Mouse (Mus musculus): ENCODE measurements at regions not wholly inside any gene's neighbourhood (a gene's known extent, or its start where the extent isn't known, plus 50 kb on each side); places are given as distances from the start of the nearest gene placed in this dataset.

DNA sequence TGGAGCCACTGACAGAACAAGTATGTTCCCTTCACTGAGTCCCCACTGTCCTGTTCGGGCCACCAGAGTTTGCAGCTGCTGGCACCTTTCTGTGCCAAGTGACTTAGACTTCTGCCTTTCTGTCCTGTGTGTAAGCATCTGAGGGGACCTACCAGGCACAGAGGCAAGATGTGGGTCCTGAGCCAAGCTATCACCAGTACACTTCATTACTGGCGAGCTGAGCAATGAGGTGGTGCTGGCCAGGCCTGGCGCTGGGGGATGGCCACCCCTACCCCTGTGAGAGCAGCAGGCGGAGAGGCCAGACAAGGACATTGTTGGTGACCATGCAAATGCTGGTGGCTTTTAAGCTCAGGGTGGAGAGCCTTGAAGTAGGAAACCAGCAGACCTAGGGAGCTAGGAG, 87.6 kb upstream of the Mrps6 start:
- peaks cover 9% of the 10 kb centered on the region; the same call in 1 of the 2 replicates for H3K4me1 ChIP-seq (replicated peaks; ENCODE audit: insufficient read depth, low read length)
- peak overlapping the region; percentile 70; the same call in 1 of the 2 replicates for H3K27ac ChIP-seq
- no peaks in the 10 kb centered on the region for H3K9me3 ChIP-seq (replicated peaks; ENCODE audit: low read length)
- no peaks in the 10 kb centered on the region for H3K27me3 ChIP-seq (ENCODE audit: insufficient read depth, low read length)
- no peak for TF ChIP-seq CTCF (IDR thresholded peaks at IDR 0.05; ENCODE audit: low read depth)
- 78% methylated on average over 4 of the region's 4 CpGs for WGBS
- no peak for ATAC-seq (replicated peaks; ENCODE audit: low FRiP score, low read depth)
- H3K4me2 ChIP-seq (ENCODE audit: low read length): no peak overlapping the region
- H3K4me3 ChIP-seq (replicated peaks; ENCODE audit: low read depth, low read length): no peak overlapping the region
- DNase-seq (ENCODE audit: low spot score): no peak
- no peak overlapping the region for H3K9ac ChIP-seq (ENCODE audit: low read depth, low read length)
- no peaks in the 10 kb centered on the region for H3K36me3 ChIP-seq (ENCODE audit: insufficient read depth, low read length)

DNA sequence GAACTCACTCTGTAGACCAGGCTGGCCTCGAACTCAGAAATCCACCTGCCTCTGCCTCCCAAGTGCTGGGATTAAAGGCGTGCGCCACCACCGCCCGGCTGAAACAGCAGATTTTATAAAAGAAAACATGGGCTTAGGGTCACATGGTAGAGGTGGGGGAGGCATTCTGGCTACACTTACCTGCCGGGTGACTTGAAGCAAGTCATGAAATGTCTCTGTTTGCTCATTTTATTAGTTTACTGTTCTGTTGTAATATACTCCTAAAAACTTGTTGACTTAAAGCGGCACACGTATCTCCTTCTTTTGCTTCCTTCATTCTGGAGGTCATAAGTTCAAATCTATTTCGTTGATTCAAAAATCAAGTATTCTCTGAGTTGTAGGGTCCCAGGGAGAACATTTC, 84.9 kb upstream of the Mrps6 start:
- H3K9ac ChIP-seq (ENCODE audit: low read depth, low read length): no peak overlapping the region
- no peak for TF ChIP-seq CTCF (IDR thresholded peaks at IDR 0.05; ENCODE audit: low read depth)
- no peak overlapping the region for H3K4me3 ChIP-seq (replicated peaks; ENCODE audit: low read depth, low read length)
- H3K27ac ChIP-seq: no peak overlapping the region
- WGBS: 85% methylated on average over 8 of the region's 9 CpGs
- peaks cover 9% of the 10 kb centered on the region; the same call in 1 of the 2 replicates for H3K4me1 ChIP-seq (replicated peaks; ENCODE audit: insufficient read depth, low read length)
- no peaks in the 10 kb centered on the region for H3K9me3 ChIP-seq (replicated peaks; ENCODE audit: low read length)
- DNase-seq (ENCODE audit: low spot score): no peak
- no peak for ATAC-seq (replicated peaks; ENCODE audit: low FRiP score, low read depth)
- no peaks in the 10 kb centered on the region for H3K27me3 ChIP-seq (ENCODE audit: insufficient read depth, low read length)
- no peaks in the 10 kb centered on the region for H3K36me3 ChIP-seq (ENCODE audit: insufficient read depth, low read length)
- no peak overlapping the region for H3K4me2 ChIP-seq (ENCODE audit: low read length)

DNA sequence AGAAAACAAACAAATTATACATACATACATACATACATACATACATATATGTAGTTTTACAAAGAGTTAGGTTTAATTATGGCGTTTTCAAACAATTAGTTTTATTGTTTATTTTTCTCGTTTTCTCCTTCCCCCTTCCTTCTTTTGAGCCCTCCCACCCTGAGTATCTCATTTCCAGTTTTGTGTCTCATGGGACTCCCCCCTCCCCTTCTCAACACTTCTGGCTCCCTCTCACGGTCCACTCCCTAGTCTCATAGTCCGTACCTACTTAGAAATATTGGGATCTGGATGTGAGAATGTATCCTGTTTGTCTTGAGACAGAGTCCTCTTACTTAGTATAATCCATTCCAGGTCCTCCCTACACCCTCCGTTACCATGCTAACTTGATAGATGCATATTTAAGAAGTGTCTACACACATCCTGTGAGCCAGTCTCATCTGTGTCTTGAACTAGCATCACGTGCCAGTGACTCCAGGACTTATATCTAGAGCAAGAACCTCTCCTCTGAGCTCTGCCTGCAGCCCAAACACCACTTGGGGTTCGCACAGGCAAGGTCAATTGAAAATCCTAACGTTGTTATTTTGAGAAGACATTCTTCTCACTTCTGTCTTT, 81.8 kb upstream of the Mrps6 start:
- H3K9me3 ChIP-seq (replicated peaks; ENCODE audit: low read length): no peaks in the 10 kb centered on the region
- TF ChIP-seq CTCF (IDR thresholded peaks at IDR 0.05; ENCODE audit: low read depth): no peak
- DNase-seq (ENCODE audit: low spot score) (no peak), ATAC-seq (replicated peaks; ENCODE audit: low FRiP score, low read depth) (no peak)
- no peak overlapping the region for H3K4me2 ChIP-seq (ENCODE audit: low read length)
- no peak overlapping the region for H3K4me3 ChIP-seq (replicated peaks; ENCODE audit: low read depth, low read length)
- H3K9ac ChIP-seq (ENCODE audit: low read depth, low read length): no peak overlapping the region
- H3K27me3 ChIP-seq (ENCODE audit: insufficient read depth, low read length): no peaks in the 10 kb centered on the region
- H3K4me1 ChIP-seq (replicated peaks; ENCODE audit: insufficient read depth, low read length): no peaks in the 10 kb centered on the region; the same call in 1 of the 2 replicates
- WGBS: 65% methylated on average over 8 of the region's 8 CpGs
- no peak overlapping the region for H3K27ac ChIP-seq
- no peaks in the 10 kb centered on the region for H3K36me3 ChIP-seq (ENCODE audit: insufficient read depth, low read length)

DNA sequence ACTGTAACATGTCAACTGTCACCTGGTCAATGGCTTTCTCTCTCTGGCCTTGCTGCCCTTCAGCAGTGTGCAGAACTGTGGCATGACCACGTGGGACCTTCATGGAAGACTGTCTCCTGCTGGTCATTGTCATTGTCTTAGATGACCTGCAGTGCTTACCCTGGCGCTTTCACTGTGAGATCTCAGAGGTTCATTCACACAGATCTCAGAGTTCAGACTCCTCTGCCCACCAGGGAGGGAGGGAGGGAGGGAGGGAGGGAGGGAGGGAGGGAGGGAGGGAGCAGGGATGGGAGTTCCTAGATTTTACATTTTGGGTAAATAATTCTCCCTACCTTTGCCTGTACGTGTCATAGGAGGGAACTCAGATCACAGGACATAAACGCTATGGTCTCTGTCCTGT, 79.6 kb upstream of the Mrps6 start:
- WGBS: 13% methylated on average over 4 of the region's 4 CpGs
- ATAC-seq (replicated peaks; ENCODE audit: low FRiP score, low read depth) (peak; percentile 60), DNase-seq (ENCODE audit: low spot score) (no peak)
- Histone ChIP-seq H3K9ac (ENCODE audit: low read depth, low read length) (no peak overlapping the region), H3K4me3 (replicated peaks; ENCODE audit: low read depth, low read length) (no peak overlapping the region), H3K9me3 (replicated peaks; ENCODE audit: low read length) (no peaks in the 10 kb centered on the region), H3K27me3 (ENCODE audit: insufficient read depth, low read length) (no peaks in the 10 kb centered on the region), H3K4me1 (replicated peaks; ENCODE audit: insufficient read depth, low read length) (no peaks in the 10 kb centered on the region; the same call in 1 of the 2 replicates), H3K27ac (peak overlapping the region; percentile 68), H3K4me2 (ENCODE audit: low read length) (no peak overlapping the region), H3K36me3 (ENCODE audit: insufficient read depth, low read length) (no peaks in the 10 kb centered on the region)
- TF ChIP-seq CTCF (IDR thresholded peaks at IDR 0.05; ENCODE audit: low read depth): no peak

DNA sequence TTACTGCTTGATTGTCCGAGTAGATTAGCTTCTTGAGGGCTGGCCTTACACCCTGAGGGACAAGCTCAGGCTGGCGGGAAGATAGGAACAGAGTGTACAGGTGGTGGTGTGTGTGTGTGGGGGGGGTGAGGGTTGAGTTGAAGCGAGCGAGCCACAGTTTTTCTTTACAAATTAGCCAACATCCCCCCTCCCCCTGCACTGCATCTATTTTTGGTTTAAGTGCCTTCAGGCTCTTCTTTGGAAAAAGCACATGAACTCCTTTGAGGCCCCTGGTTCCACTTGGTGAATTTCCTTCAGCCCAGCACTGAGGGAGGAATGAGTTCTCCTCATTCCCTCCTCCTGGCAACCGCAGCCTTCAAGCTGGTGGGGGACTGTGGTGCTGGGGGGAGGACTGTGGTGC, 79.2 kb upstream of the Mrps6 start:
- WGBS: 9% methylated on average over 5 of the region's 5 CpGs
- no peaks in the 10 kb centered on the region for H3K9me3 ChIP-seq (replicated peaks; ENCODE audit: low read length)
- no peak overlapping the region for H3K4me3 ChIP-seq (replicated peaks; ENCODE audit: low read depth, low read length)
- no peaks in the 10 kb centered on the region for H3K36me3 ChIP-seq (ENCODE audit: insufficient read depth, low read length)
- peak; percentile 81 for ATAC-seq (replicated peaks; ENCODE audit: low FRiP score, low read depth)
- H3K27ac ChIP-seq: peak overlapping the region; percentile 68
- H3K4me1 ChIP-seq (replicated peaks; ENCODE audit: insufficient read depth, low read length): no peaks in the 10 kb centered on the region; the same call in 1 of the 2 replicates
- H3K4me2 ChIP-seq (ENCODE audit: low read length): no peak overlapping the region
- DNase-seq (ENCODE audit: low spot score): peak; percentile 51
- TF ChIP-seq CTCF (IDR thresholded peaks at IDR 0.05; ENCODE audit: low read depth): no peak
- H3K9ac ChIP-seq (ENCODE audit: low read depth, low read length): no peak overlapping the region
- H3K27me3 ChIP-seq (ENCODE audit: insufficient read depth, low read length): no peaks in the 10 kb centered on the region

DNA sequence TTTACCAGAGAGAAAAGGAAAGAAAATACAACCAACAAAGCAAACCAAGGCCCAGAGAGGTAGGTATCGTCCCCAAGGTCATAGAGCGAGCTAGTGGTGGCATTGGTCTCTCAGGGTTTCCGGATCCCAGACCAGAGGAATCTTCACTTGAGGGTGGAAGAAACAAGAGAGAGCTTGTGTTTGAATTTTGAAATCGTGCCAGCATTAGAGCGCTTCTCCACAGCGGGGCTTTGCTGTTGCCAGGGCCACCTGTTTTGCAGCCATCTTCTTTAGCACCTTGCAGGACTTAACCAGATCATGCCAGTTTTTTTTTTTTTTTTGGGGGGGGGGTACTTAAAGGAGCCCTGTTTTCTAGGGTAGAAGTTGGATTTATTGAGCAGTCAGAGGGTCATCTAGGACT, 77.6 kb upstream of the Mrps6 start:
- 78% methylated on average over 6 of the region's 6 CpGs for WGBS
- Histone ChIP-seq H3K36me3 (ENCODE audit: insufficient read depth, low read length) (no peaks in the 10 kb centered on the region), H3K27ac (no peak overlapping the region), H3K9ac (ENCODE audit: low read depth, low read length) (no peak overlapping the region), H3K4me3 (replicated peaks; ENCODE audit: low read depth, low read length) (no peak overlapping the region), H3K4me1 (replicated peaks; ENCODE audit: insufficient read depth, low read length) (no peaks in the 10 kb centered on the region; the same call in 1 of the 2 replicates), H3K4me2 (ENCODE audit: low read length) (no peak overlapping the region), H3K9me3 (replicated peaks; ENCODE audit: low read length) (no peaks in the 10 kb centered on the region), H3K27me3 (ENCODE audit: insufficient read depth, low read length) (no peaks in the 10 kb centered on the region)
- no peak for TF ChIP-seq CTCF (IDR thresholded peaks at IDR 0.05; ENCODE audit: low read depth)
- DNase-seq (ENCODE audit: low spot score) (no peak), ATAC-seq (replicated peaks; ENCODE audit: low FRiP score, low read depth) (no peak)

DNA sequence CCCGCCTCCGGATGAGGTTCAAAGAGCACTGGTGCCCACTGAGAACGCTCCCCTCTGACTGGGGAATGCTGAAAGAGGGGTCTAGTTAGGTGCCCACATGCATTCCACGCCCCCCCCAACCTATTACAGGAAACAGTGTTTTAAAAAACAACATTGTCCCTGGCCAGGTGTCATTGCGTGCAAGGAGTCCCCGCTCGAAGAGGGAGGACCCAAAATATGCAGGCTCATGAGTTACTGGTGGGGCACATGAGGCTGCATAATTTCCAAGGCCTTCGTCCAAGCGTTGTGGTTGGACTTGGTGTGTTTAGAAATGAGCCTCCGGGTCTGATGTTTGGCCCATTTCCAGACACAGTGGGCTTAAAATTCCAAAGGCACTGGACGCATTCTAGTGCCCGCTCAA, 72.9 kb upstream of the Mrps6 start:
- DNase-seq (ENCODE audit: low spot score): no peak
- Histone ChIP-seq H3K36me3 (ENCODE audit: insufficient read depth, low read length) (no peaks in the 10 kb centered on the region), H3K9me3 (replicated peaks; ENCODE audit: low read length) (no peaks in the 10 kb centered on the region), H3K27ac (peak overlapping the region; percentile 19; the same call in 1 of the 2 replicates), H3K4me1 (replicated peaks; ENCODE audit: insufficient read depth, low read length) (no peaks in the 10 kb centered on the region), H3K4me2 (ENCODE audit: low read length) (no peak overlapping the region), H3K9ac (ENCODE audit: low read depth, low read length) (no peak overlapping the region), H3K27me3 (ENCODE audit: insufficient read depth, low read length) (no peaks in the 10 kb centered on the region), H3K4me3 (replicated peaks; ENCODE audit: low read depth, low read length) (no peak overlapping the region)
- peak; percentile 29; the same call in 1 of the 2 replicates for ATAC-seq (replicated peaks; ENCODE audit: low FRiP score, low read depth)
- TF ChIP-seq CTCF (IDR thresholded peaks at IDR 0.05; ENCODE audit: low read depth): no peak
- 78% methylated on average over 12 of the region's 12 CpGs for WGBS
